Mouse (Mus musculus): ENCODE data around the gene Creb3l2. TPM values are rescaled to one million over a fixed set of nuclear protein-coding genes. Genes with fewer than 3 reads are reported as not detected.
A peak's percentile ranks its signal among the peaks of the same experiment; 100 is the strongest.

Creb3l2 gene
- total and polyA plus RNA-seq, 2 experiments from 2014 or later: 16.3 to 32.4 TPM

DNA sequence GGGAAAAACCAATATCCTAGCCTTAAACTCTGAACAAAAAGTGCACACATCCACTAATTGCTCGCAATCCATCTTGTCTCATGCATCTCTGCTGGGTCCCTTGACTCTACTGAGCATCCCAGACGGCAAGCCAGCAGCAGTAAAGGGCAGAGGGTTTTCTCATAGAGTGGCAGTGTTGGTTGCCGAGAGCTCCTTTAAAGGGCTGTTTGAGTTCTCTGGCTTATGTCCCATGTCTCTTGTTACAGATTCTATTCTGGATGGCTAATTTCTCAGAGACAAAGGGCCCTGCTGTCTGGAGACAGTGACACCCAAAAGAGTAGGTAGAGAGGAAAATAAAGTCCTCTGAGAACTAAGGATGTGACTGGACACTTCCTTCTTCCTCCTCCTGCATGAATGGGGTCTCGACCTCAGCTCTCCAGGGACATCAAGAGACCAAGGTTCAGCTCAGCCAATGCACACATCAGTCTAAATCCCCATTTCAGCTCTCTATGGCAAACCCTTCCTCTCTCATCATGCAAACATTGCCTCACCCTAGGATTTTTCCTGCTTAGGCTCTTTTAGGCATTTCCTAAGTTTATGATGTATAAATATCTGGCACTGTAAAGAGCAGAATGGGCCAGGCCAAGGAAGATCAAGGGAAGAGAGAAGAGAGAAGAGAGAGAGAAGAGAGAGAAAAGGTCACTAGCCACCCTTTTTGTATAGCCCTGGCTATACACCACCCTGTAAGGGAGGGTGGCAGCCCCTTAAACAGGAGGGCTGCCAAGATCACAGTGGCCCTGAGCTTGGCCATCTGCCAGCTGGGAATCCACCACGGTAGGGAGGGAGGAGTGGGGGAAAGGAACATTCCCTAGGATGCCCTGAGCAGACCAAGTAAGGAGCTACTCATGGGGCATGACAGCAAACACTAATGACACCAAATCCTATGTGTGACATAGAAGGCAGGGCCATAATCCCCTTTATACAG is 111.8 kb downstream of the Creb3l2 start:
- H3K4me1 ChIP-seq (ENCODE audit: control insufficient read depth, insufficient read depth): peaks cover 28% of the 10 kb centered on the region

GRCm38 (mm10) chr6:37329376-37329775 is 112.6 kb downstream of the Creb3l2 start:
- WGBS: 59% methylated on average over 3 of the region's 3 CpGs
- Histone ChIP-seq H3K27me3 (ENCODE audit: control insufficient read depth, insufficient read depth, low read length) (no peaks in the 10 kb centered on the region), H3K4me1 (ENCODE audit: control insufficient read depth, insufficient read depth) (peaks cover 28% of the 10 kb centered on the region), H3K9ac (replicated peaks; ENCODE audit: low read depth, low read length) (no peak overlapping the region), H3K27ac (ENCODE audit: low read depth) (peak overlapping the region; percentile 88; the same call in 1 of the 2 replicates), H3K36me3 (replicated peaks; ENCODE audit: control insufficient read depth, insufficient read depth, low read length) (peaks cover 31% of the 10 kb centered on the region), H3K4me2 (ENCODE audit: low read depth, low read length) (no peak overlapping the region), H3K9me3 (replicated peaks; ENCODE audit: control insufficient read depth, low read length) (no peaks in the 10 kb centered on the region), H3K4me3 (ENCODE audit: low read depth, low read length) (no peak overlapping the region)
- DNase-seq (ENCODE audit: low spot score): peak; percentile 19
- no peak for ATAC-seq (ENCODE audit: insufficient read depth, low read depth)
- TF ChIP-seq EP300 (IDR thresholded peaks at IDR 0.05; ENCODE audit: low read depth): no peak
- TF ChIP-seq CTCF (IDR thresholded peaks at IDR 0.05; ENCODE audit: low read depth): no peak

More for the DNA sequence above, 111.8 kb downstream of the Creb3l2 start:
- no peak overlapping the region for H3K4me3 ChIP-seq (ENCODE audit: low read depth, low read length)
- H3K9ac ChIP-seq (replicated peaks; ENCODE audit: low read depth, low read length): no peak overlapping the region
- peak; percentile 70 for DNase-seq (ENCODE audit: low spot score)
- H3K4me2 ChIP-seq (ENCODE audit: low read depth, low read length): no peak overlapping the region
- H3K27me3 ChIP-seq (ENCODE audit: control insufficient read depth, insufficient read depth, low read length): no peaks in the 10 kb centered on the region
- peak; percentile 90 for ATAC-seq (ENCODE audit: insufficient read depth, low read depth)
- H3K9me3 ChIP-seq (replicated peaks; ENCODE audit: control insufficient read depth, low read length): no peaks in the 10 kb centered on the region
- H3K27ac ChIP-seq (ENCODE audit: low read depth): peak overlapping the region; percentile 88
- peaks cover 39% of the 10 kb centered on the region for H3K36me3 ChIP-seq (replicated peaks; ENCODE audit: control insufficient read depth, insufficient read depth, low read length)
- WGBS: 36% methylated on average over 5 of the region's 5 CpGs
- TF ChIP-seq CTCF (IDR thresholded peaks at IDR 0.05; ENCODE audit: low read depth): no peak
- no peak for TF ChIP-seq EP300 (IDR thresholded peaks at IDR 0.05; ENCODE audit: low read depth)

GRCm38 (mm10) chr6:37328671-37329070 is 113.3 kb downstream of the Creb3l2 start:
- no peaks in the 10 kb centered on the region for H3K9me3 ChIP-seq (replicated peaks; ENCODE audit: control insufficient read depth, low read length)
- 62% methylated on average over 7 of the region's 7 CpGs for WGBS
- no peak overlapping the region for H3K4me3 ChIP-seq (ENCODE audit: low read depth, low read length)
- peaks cover 24% of the 10 kb centered on the region for H3K36me3 ChIP-seq (replicated peaks; ENCODE audit: control insufficient read depth, insufficient read depth, low read length)
- DNase-seq (ENCODE audit: low spot score): no peak
- no peak overlapping the region for H3K9ac ChIP-seq (replicated peaks; ENCODE audit: low read depth, low read length)
- H3K27me3 ChIP-seq (ENCODE audit: control insufficient read depth, insufficient read depth, low read length): no peaks in the 10 kb centered on the region
- no peak overlapping the region for H3K4me2 ChIP-seq (ENCODE audit: low read depth, low read length)
- H3K4me1 ChIP-seq (ENCODE audit: control insufficient read depth, insufficient read depth): peaks cover 28% of the 10 kb centered on the region
- peak overlapping the region; percentile 55 for H3K27ac ChIP-seq (ENCODE audit: low read depth)
- ATAC-seq (ENCODE audit: insufficient read depth, low read depth): no peak
- TF ChIP-seq EP300 (IDR thresholded peaks at IDR 0.05; ENCODE audit: low read depth) (no peak), CTCF (IDR thresholded peaks at IDR 0.05; ENCODE audit: low read depth) (no peak)

DNA sequence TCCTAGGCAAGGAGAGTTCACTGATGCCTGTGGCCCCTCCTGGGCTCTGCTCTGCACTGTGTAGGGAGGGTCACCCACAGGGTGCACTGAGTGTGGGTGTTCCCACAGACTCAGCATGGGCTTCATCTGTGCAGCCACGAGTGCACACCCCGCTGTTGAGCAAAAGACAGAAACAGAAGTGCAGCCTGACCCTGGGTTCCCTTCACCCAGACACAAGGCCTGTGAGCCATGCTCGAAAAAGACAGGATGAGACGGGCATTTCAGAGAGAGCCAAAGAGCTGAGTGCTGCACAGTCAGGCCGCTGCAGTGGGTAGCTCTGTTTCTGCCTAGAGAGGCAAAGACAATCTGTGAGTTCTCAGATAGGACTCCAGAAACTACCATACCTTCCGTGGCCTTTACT is 114.4 kb downstream of the Creb3l2 start:
- TF ChIP-seq CTCF (IDR thresholded peaks at IDR 0.05; ENCODE audit: low read depth) (no peak), EP300 (IDR thresholded peaks at IDR 0.05; ENCODE audit: low read depth) (no peak)
- Histone ChIP-seq H3K9ac (replicated peaks; ENCODE audit: low read depth, low read length) (no peak overlapping the region), H3K4me2 (ENCODE audit: low read depth, low read length) (no peak overlapping the region), H3K4me1 (ENCODE audit: control insufficient read depth, insufficient read depth) (peaks cover 28% of the 10 kb centered on the region), H3K9me3 (replicated peaks; ENCODE audit: control insufficient read depth, low read length) (no peaks in the 10 kb centered on the region), H3K27ac (ENCODE audit: low read depth) (no peak overlapping the region), H3K36me3 (replicated peaks; ENCODE audit: control insufficient read depth, insufficient read depth, low read length) (peaks cover 13% of the 10 kb centered on the region), H3K27me3 (ENCODE audit: control insufficient read depth, insufficient read depth, low read length) (no peaks in the 10 kb centered on the region), H3K4me3 (ENCODE audit: low read depth, low read length) (no peak overlapping the region)
- ATAC-seq (ENCODE audit: insufficient read depth, low read depth): no peak
- WGBS: 59% methylated on average over 6 of the region's 6 CpGs
- no peak for DNase-seq (ENCODE audit: low spot score)

DNA sequence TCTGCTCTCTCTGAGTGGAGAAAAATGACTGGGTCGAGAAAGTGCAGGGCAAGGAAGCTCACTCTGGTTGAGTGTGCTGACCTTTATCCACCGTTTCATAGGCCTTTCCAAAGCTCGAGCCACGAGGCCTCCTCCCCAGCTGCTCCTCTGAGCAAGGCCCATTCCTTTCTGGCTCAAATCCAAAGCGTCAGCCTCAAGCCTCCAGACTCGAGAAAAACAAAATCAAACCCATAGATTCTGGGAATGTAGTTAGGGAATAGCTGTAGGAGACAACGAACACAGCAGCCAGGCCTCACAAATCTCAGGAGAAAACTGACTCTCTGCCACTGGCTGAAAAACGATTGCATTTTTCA is 115.4 kb downstream of the Creb3l2 start:
- Histone ChIP-seq H3K9me3 (replicated peaks; ENCODE audit: control insufficient read depth, low read length) (no peaks in the 10 kb centered on the region), H3K4me3 (ENCODE audit: low read depth, low read length) (no peak overlapping the region), H3K27ac (ENCODE audit: low read depth) (peak overlapping the region; percentile 19; the same call in 1 of the 2 replicates), H3K4me2 (ENCODE audit: low read depth, low read length) (no peak overlapping the region), H3K27me3 (ENCODE audit: control insufficient read depth, insufficient read depth, low read length) (no peaks in the 10 kb centered on the region), H3K4me1 (ENCODE audit: control insufficient read depth, insufficient read depth) (peaks cover 23% of the 10 kb centered on the region), H3K9ac (replicated peaks; ENCODE audit: low read depth, low read length) (no peak overlapping the region), H3K36me3 (replicated peaks; ENCODE audit: control insufficient read depth, insufficient read depth, low read length) (peaks cover 3% of the 10 kb centered on the region)
- DNase-seq (ENCODE audit: low spot score): peak; percentile 31
- no peak for TF ChIP-seq EP300 (IDR thresholded peaks at IDR 0.05; ENCODE audit: low read depth)
- no peak for TF ChIP-seq CTCF (IDR thresholded peaks at IDR 0.05; ENCODE audit: low read depth)
- ATAC-seq (ENCODE audit: insufficient read depth, low read depth): no peak
- 18% methylated on average over 8 of the region's 8 CpGs for WGBS

Data from heart, postnatal 0 days (tissue).